Mouse (Mus musculus) embryo, embryonic 11.5 days (tissue): ENCODE results near the gene Enpp6.

ENCODE experiments used
- DNase-seq: peaks from one replicate; pipeline ENCODE4 v3.0.0-alpha.2; 2012; ENCODE audit warnings: low read depth, low spot score

The Enpp6 gene

DNA sequence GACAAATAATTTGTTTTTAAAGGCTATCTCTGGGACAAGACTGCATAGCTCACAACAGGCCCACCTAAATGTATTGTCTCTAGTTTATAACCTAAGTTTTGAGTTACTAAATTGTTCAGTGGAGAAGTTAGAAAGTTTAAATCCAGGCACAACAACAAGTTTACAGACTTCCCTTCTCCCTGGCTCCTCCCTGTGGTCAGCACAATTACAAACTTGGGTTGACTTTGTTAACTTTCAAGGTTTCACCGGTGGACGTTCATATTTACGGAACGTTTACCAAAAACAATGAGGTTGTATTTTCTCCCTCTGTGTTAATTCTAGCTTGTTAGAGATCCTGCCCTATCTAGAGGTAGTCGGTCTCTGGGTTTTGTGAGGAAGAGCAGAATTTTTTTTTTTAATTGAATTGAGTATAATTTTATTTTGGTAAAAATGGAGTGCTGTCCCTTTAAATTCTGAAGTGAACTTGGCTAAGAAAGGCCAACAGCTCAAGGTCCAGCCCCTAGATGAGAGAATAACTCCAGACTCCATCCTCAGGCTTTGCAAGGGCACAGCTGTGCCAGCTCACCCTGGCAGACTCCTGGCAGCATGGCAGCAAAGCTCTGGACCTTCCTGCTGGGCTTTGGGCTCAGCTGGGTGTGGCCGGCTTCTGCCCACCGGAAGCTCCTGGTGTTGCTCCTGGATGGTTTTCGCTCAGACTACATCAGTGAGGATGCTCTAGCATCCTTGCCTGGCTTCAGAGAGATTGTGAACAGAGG, at the start of gene Enpp6:
Enpp6 (plus strand) TSS at position 502 of the 755 bp plus-strand sequence.
- no peak for DNase-seq

DNA sequence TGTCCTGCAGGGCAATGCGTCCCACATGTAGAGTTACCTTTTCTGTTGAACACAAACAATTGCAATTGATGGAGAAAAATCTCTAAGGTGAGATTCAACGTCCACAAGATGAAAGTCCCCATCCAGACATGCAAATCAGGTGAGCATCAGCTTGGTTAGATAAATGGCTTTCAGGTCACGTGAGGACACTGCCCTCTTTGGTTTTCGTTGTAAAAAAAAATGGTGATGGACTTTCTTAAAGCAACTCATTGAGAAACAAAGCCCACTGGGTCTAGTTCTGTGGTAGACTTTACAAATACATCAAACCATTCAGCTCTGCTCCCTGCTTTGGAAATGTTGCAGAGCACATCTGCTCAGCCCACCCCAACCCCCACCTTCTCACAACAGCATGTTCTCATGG, 48.5 kb upstream of the Enpp6 start:
- no peak for DNase-seq

DNA sequence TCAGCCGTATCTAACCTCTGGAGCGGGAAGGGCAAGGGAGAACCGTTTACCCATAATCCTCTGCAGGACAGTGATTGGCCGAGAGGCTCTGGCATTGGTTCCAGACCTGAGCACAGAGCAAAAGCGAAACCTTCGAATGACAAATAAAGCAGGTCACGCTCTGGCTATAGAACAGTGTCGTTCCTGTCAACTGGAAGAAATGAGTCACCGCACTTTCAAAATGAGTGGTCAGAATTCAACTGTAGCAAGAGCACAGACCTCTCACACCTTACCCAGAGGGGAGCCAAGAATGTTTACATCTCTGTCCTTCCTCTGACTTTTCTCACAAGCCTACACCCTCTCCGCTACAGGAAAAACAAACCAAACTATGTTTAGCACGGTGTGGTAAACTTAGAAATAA, 45.4 kb upstream of the Enpp6 start:
- no peak for DNase-seq

DNA sequence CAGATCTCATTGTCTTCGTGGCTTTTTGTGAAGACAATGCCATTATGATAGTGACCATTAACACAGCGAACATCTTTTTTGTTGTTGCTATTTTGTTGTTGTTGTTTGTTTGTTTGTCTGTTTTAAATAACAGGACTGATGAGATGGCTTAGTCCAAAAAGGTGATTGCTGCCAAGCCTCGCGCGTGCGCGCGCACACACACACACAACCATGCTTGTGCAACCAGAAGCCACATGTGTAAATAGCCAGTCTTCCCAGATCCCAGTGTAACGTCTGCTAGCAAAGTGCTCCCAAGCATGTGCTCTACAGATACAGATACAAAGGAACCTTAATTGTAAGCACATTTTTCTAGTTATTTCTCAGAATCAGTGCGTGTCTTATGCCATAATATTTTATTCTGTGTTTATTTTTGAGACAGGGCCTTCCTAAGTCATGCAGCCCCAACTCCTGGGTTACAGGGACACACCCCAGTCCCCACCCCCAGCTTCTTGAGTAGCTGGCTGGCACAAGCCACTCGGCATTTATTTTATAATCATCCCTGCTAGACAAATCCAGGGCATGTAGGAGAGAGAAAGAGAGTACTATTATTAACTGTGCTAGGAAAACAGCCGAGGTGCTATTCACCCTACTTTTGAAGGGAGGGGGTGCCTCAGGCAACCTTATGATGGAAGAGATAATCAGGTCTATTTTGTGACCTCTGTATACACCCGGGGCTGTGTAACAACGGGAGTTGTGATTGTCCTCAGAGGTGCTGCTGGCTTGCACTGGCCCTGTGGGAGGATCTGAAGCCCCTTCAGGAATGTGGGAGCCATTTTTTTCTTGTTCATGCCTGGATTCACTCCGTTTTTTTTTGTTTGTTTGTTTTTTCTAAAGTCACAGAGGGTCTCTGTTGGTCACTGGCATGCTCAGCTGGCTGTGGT, 44.7 kb upstream of the Enpp6 start:
- no peak for DNase-seq

DNA sequence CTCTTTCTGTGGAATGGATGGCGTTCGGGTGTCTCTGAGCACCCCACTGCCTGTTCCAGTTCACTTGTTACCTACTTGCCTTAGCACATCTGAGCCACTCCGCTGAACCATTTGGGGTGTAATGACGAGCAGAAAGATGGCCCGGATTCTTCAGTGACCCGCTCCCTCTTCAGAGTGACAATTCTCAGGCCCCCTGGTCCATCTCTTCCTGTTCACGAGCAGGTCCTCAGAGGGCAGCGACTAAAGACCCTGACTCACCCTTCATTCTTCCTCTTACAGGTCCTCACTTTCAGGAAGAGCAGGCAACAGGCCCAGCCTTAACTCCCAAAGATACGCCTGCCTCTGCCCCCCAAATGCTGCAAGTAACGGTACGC, 44.0 kb upstream of the Enpp6 start:
- DNase-seq, result no peak

DNA sequence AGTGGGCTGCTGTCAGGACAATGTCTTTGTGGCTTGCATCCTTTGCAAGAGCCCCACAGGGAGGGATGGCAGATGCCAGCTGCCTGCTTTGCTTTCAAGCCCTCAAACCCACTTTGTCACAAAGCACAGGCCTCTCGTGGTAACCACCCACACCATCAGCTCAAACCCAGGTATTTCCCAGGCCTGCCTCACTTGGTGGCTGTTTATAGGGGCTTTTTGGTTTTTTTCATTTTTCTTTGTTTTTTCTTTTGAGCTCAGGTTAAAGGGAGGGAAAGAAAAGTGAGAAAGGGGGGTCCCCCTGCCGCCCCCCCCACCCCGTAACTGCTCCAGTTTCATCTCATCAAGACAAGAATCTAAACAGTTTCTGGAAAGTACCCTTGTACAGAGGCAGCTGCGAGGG, 43.4 kb upstream of the Enpp6 start:
- DNase-seq, result no peak

DNA sequence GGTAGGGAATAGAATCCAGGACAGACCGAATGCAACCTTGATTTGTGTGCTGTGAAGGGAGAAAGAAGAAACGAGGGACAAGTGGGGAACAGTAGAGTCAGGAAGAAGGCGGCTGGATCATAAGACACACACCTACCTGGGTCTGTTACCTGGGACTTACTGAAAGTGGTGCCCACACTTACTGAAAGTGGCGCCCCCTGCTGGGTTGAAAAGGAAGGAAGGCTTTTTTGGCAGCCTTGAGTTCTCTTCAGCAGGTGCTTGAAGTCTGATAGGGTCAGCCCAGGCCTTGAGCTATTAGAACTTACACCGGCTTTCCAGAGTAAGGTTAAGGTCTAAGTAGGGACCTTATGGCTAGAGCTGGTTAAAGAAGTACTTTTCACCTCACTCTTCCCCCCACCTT, 40.5 kb upstream of the Enpp6 start:
- no peak for DNase-seq

DNA sequence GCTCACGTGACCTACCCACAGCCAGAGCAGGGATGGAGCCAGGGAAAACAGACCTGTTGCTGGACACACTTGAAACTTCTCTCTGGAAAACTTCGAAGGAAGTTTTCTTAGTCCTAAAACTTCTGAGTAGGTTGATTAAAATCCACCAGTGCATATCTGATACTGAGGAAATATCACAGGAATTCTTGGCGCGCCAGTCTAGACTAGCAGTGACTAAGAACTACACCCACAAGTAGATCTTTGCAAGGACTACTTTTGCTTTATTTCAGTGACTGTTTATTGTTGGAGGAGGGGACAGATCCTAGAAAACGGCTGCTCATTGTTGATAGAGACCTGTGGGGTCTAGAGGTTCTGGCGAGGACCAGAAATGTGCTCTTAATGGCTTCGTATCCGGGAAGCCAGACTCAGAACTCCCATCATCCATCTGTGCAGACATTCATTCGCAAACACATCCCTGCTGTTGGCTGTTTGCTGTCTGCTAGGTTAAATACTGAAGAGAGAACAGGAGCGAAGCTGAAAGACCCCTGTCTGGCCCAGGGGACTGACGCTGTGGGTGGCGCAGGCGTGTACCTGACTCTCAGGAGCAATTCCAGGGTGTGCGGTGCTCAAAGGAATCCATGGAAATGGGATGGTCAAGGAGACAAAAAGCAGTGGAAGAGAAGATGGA, 38.5 kb upstream of the Enpp6 start:
- DNase-seq, result no peak

DNA sequence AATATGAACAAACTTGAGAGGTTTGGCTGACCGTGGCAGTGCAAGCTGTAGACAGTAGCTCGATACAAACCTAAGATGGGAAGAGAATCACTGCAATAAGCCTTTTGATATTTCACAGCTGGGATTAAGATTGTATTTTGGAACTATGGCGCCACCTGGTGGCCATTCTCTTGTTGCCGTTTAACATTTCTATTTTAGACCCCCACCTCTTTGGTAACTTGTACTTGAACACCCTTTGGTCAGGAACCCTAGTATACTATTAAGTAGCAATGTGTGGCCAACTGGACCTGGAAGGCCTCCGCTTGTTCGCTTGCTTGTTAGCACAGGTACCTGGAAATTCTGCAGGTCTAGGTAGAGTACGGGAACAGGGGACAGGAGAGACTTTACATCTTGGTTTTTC, 33.2 kb upstream of the Enpp6 start:
- DNase-seq, result peak; percentile 68

DNA sequence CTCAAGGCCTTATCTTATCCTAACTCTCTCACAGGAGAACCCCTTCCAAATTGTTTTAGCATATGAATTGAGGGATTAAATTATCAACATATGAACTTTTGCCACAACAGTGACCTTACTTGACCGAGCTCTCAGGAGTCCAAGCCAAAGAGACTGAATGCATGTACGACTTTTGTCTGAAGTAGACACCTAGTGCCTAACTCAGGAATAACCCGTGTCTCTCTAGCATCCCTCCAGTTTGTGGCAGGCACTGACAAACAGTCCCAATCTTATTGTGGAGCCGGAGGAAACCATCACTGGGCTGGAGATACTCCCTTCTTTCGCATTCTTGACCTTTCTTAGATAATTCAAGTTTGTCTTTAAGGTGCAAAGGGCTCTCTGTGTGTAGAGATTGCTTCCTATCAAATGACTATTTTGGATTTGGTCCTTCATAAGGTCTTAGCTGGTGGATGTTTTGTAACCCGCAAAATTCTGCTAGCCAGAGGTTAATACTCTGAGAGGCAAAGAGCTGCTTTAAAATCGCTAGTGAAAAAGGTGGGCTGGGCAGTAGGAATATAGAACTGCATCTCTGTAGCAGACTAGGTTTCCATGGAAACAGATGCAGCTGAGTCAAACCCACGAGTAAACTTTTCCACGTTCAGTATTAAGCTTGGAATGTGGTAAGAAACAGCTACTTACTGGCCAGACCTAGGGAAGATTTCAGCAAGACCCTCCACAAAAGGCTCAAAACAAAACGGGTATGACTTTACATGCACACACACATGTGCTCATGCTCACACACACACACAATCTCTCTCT, 23.9 kb upstream of the Enpp6 start:
- no peak for DNase-seq

DNA sequence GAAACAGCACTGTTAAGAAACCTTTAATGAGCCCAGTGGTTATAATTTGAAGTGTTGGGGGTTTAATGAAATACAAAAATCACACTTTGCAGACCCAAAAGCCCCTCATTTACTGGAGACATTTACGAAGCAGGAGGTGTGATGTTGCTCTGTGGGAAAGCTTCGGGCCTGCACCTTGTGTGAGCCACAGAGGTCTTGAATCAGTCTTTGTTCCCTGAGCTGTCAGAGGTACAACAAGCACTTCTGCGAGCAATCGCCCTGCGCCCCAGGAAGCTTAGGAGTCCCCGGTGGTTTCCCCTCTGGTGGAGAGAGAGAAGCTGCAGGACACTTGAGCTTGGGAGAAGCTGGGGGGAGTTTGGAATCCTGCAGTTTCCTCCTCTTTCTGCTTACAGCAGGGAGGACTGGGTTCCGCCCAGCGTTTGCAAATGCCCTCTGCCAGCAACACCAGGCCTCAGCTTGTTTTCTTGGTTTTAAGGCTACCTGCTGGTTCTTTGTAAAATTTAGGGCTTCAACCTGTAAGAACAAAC, 23.0 kb upstream of the Enpp6 start:
- DNase-seq, result no peak

DNA sequence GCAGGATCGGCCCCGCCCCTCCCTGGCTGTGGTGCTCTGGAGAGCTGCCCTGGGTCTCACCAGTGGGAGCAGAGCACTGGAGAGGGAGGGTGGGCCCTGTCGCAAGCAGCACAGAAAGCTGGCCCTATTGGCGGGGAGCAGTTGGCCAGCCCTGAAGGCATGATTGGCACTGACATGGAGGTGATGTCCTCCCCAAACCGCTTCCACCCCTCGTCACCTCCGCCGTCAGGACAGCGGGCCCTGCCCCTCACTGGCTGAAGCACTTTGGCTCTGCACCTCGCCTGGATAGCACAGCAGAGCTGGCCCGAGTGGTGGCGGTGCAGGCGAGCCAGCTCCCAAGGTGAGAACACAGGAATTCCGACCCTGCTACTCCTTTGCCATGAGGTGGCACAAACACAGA, 20.9 kb upstream of the Enpp6 start:
- DNase-seq, result no peak

DNA sequence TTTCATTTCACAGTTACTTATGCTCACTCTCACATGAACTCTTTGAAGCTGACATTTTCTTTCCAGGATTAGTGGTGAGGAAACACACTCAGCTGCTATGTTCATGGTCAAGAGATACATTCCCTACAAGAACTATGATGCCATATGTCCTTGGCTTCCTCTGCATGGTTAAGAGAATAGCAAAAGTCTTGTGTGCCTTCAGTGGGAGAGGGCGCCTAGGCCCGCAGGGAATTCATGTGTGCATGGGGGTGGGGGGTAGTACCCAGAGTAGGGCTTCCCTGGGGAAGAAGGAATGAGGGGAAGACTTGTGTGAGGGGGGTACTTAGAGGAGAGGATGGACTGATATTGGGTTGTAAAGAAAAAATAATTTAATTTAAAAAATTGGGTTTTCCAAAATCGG, 18.0 kb upstream of the Enpp6 start:
- DNase-seq, result no peak

DNA sequence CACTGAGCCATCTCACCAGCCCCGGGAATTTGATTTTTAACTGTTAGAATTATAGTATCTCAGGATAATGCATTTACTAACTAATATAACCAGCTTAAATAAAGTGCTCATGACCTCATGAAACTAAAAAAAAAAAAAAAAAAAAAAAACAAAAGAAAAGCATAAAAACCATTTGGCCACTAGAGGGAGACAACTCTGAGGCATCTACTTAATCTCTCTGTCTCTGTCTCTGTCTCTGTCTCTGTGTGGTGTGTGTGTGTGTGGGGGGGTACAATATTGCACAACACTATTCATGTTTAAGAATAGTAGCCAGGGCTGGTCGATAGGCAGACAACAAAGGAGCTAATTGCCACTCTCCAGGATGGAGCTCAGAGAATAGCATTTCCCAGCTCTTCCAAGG, 17.3 kb upstream of the Enpp6 start:
- no peak for DNase-seq

DNA sequence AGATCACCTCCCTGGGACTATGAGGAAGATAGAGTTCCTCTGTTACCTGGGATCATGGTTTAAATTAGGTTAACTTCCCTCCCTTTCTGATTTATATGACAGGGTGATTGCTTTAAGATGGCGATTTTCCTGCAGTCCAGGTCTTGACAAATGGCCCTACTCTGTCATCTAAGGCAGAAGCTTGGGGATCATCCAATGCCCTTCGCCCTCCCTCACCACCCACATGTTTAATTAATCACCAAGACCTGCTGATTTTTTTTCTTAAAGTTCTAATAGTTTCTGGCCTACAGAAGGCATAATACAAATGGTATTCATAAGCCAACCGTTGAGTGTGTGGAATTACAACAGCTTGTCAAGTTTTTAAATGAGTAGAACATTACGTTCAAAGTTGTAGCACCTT, 9.3 kb upstream of the Enpp6 start:
- no peak for DNase-seq

DNA sequence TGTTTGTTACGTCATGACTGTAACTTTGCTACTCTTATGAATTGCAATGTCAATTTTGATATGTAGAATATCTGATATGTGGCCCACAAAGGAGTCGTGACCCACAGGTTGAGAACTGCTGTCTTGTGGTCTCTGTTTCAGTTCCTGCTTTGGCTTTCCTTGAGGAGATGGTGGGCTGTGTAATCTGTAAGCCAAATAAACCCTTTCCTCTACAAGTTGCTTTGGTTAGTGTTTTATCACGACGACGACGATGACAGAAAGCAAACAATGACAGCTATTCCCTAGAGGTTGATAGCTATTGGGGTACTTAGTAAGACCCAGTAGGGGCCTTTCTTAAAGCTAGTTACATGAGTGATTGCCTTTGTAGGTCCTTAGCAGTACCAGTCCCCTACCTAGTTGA, 4.5 kb upstream of the Enpp6 start:
- DNase-seq, result no peak

DNA sequence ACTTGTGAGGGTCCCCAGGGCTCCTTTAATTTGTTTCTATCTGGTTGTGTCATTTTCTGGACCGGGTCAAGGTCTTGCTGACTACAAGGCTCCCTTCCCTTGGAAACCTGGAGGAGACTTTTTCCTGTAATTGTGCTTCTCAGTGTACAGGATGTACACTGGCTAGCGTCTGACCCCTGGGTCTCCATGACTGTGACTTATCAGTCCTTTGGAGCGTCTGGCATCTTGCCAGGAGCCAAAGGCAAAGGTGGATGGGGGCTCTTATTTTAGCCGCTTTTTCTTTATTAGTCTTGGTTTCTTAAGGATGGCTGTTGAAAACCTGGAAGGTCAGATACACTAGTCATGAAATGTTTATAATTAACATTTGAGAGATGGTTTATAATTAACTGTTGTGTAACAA, 3.9 kb upstream of the Enpp6 start:
- no peak for DNase-seq

DNA sequence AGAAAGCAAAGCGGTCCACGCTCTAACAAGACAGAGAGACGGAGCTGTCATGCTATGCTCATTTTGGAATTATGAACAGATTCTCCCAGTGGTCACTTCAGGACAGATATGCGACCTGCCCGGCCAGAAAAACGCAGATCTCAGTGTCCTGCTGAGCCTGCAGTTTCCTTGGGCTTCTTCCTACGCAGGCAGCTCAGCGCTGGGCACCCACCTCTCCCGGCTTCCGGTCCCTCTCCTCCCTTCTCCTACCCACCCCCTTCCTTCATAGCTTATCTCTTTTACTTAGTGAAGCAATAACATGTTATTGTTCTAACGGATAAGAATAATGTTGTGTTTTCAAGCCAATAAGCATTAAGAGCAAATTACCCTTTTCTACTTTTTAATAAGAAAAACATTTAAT, 2.0 kb upstream of the Enpp6 start:
- no peak for DNase-seq

DNA sequence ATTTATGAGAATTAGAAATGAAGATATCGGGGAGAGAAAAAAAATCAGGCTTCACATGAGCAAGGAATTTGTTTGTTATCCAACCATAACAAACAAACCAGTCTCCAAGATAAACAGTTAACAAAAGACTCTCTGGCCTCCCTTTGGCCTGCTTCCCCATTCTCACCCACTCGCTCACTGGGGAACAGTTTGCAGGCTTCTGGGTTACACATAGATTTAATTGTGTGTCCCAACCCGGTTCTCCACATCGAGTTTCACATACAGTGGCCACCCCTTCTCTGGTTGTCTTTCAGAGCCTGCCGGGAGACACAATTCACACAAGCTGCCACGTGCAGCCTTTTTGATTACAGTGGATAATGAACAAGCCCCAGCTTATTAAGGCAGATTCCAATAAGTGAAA, 1.7 kb downstream of the Enpp6 start:
- no peak for DNase-seq

DNA sequence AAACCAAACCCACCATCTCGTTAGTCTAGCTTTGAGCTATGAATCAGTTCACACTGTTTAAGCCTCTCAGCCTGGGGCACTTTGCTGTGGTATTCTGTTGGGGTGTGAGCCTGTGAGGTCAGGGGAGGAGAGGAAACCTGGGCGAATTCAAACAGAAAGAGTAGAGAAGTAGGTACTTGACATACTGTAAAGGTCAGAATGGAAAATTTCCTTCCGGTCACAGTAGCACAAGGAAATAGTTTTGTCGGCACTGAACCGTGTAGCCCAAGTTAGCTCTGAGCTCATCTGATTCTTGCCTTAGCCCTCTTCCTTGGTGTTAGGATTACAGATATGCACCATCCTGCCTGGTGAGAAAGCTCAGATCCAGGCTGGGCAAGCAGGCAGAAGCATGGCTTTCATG, 4.4 kb downstream of the Enpp6 start:
- no peak for DNase-seq

DNA sequence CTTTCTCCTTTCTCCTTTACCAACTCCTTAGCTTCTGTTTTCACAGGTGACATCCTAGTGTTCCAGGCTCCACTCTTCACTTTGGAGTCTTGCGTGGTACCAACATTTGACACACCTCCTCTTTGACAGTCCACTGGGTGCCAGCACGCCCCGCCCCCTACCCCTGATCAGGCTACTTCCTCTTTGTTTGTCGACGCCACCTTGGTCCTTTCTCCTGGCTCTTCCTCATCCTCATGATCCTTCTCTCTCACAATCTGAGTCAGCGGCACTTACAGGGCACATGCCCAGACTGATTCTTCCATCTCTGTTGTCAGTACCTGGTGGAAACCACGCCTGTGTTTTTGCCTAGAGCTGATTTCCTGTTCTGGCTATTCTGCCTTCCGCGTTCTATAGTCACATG, 5.9 kb downstream of the Enpp6 start:
- DNase-seq, result no peak
